Mouse (Mus musculus) kidney, adult 2 months (tissue): ENCODE results near the gene Srsf1.

ENCODE experiments used
- CTCF ChIP-seq: fragments of 200-500 bp; conservative IDR thresholded peaks from 2 replicates; pipeline ENCODE4 v1.5.1; 2011; ENCODE audit warnings: low read depth, mild to moderate bottlenecking, control low read depth, low read length, moderate library complexity, mixed read lengths; ENCODE audit not compliant: insufficient read depth, insufficient read length
- POLR2A ChIP-seq: fragments of 200-500 bp; IDR thresholded peaks from one replicate; pipeline ENCODE4 v1.6.1; 2011; ENCODE audit warnings: low read depth, low read length, control low read depth

- TF ChIP-seq CTCF (no peak), POLR2A (no peak)
Observed at GRCm38 (mm10) chr11:88067191-88067585, 20.0 kb downstream of the Srsf1 start.
